Mouse (Mus musculus) lung, postnatal 0 days (tissue): Measurements from ENCODE around the gene Fhit. TPM values are rescaled to one million over a fixed set of nuclear protein-coding genes. Genes with fewer than 3 reads are reported as not detected.

ENCODE experiments used
- ATAC-seq: fragments of 200-750 bp; cut with Nextera tagmentation; 2 replicates; pipeline ENCODE4 v1.8.0; 2017; ENCODE audit warnings: moderate library complexity
- DNase-seq: peaks from one replicate; pipeline ENCODE4 v3.0.0-alpha.2; 2016; ENCODE audit warnings: low spot score
- H3K27ac ChIP-seq: fragments of 300-500 bp; sonication (generic); 2 replicates; pipeline ENCODE4 v1.5.1; 2014; ENCODE audit warnings: antibody characterized with exemption, mild to moderate bottlenecking, low read length, mixed read lengths
- H3K27me3 ChIP-seq: fragments of 300-500 bp; sonication (generic); replicated peaks from 2 replicates; pipeline ENCODE4 v1.6.1; 2014; ENCODE audit warnings: low read length, mixed read lengths; ENCODE audit not compliant: insufficient read depth
- H3K36me3 ChIP-seq: fragments of 300-500 bp; sonication (generic); 2 replicates; pipeline ENCODE4 v1.6.1; 2014; ENCODE audit warnings: low read length, mixed read lengths; ENCODE audit not compliant: insufficient read depth
- H3K4me1 ChIP-seq: fragments of 300-500 bp; sonication (generic); 2 replicates; pipeline ENCODE4 v1.6.1; 2014; ENCODE audit warnings: antibody characterized with exemption, low read depth, low read length, mixed read lengths; ENCODE audit not compliant: insufficient read depth
- H3K4me2 ChIP-seq: fragments of 300-500 bp; sonication (generic); replicated peaks from 2 replicates; pipeline ENCODE4 v1.6.1; 2014; ENCODE audit warnings: low read depth, mild to moderate bottlenecking, low read length, moderate library complexity, mixed read lengths
- H3K4me3 ChIP-seq: fragments of 300-500 bp; sonication (generic); 2 replicates; pipeline ENCODE4 v1.5.1; 2014; ENCODE audit warnings: low read depth, low read length
- H3K9ac ChIP-seq: fragments of 300-500 bp; sonication (generic); replicated peaks from 2 replicates; pipeline ENCODE4 v1.6.1; 2014; ENCODE audit warnings: low read depth, mild to moderate bottlenecking
- H3K9me3 ChIP-seq: fragments of 300-500 bp; sonication (generic); 2 replicates; pipeline ENCODE4 v1.6.1; 2016; ENCODE audit warnings: low read length, mixed read lengths
- CTCF ChIP-seq: IDR thresholded peaks from 2 replicates; pipeline ENCODE4 v1.5.1; 2016; ENCODE audit warnings: antibody characterized with exemption, mild to moderate bottlenecking
- EP300 ChIP-seq: IDR thresholded peaks from 2 replicates; pipeline ENCODE4 v1.6.1; 2016; ENCODE audit warnings: antibody characterized with exemption, mild to moderate bottlenecking, control low read depth
- WGBS: fragments of 180-500 bp; shearing (Covaris S2); extraction: QIAGEN DNeasy Blood & Tissue Kit; methylation state at CpG from one replicate; pipeline ENCODE4 v1.1.7; 2014; 5-methylcytosine and 5-hydroxymethylcytosine counted together
- polyA plus RNA-seq: library from polyadenylated mRNA; unstranded; fragments of >200 nt; fragmentation: Nextera tagmentation; extraction: Ambion mirVana; gene quantifications from 2 replicates; pipeline ENCODE4 v1.2.1, GENCODE M21; 2015

The Fhit gene
- polyA plus RNA-seq, 1 experiment from 2014 or later: 5.6 TPM

DNA sequence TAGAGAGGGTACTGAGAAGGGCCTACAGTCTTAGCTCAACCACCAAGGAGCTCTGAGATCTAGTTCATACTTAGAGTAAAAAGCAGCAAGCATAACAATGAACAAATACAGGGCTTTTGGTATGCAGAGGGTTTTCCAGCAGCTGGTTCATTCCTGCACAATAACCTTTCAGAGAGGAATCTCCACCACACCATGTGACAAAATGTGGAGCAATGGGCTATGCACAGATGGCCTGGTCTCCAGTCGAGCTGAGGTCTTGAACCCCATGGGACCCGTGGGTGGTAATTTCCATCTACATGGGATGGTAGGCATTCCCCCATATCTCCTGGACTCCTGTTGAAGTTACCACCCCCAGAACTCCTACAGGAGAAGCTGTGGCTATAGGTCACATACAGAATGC lies 423.8 kb downstream of the Fhit start:
- Histone ChIP-seq H3K9me3 (no peaks in the 10 kb centered on the region), H3K36me3 (no peaks in the 10 kb centered on the region), H3K9ac (no peak overlapping the region), H3K27ac (no peak overlapping the region), H3K4me2 (no peak overlapping the region), H3K27me3 (no peaks in the 10 kb centered on the region), H3K4me1 (no peaks in the 10 kb centered on the region), H3K4me3 (no peak overlapping the region)
- DNase-seq (no peak), ATAC-seq (no peak)
- WGBS: 71% methylated on average over 2 of the region's 2 CpGs
- TF ChIP-seq CTCF (no peak), EP300 (no peak)

DNA sequence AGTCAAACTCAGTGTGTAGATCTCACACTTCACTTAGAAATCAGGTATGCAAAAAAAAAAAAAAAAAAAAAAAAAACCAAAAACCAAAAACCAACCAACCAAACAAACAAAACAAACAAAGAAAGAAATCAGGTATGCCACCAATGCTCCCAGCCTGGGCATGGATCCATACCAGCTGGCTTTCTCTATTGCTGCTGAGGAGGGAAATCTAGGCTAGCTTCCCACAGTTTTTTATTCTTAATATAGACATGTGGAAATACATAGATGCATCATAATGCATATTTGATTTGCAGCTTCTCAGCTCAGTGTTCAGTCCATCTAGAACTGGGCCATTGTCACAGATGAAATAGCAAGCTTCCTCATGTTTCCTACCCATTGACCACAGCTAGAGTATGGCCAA lies 439.3 kb downstream of the Fhit start:
- no peak overlapping the region for H3K4me2 ChIP-seq
- ATAC-seq (no peak), DNase-seq (no peak)
- no peak overlapping the region for H3K9ac ChIP-seq
- H3K36me3 ChIP-seq: no peaks in the 10 kb centered on the region
- no peaks in the 10 kb centered on the region for H3K9me3 ChIP-seq
- H3K27ac ChIP-seq: no peak overlapping the region
- no peak overlapping the region for H3K4me3 ChIP-seq
- no peaks in the 10 kb centered on the region for H3K27me3 ChIP-seq
- TF ChIP-seq CTCF: no peak
- TF ChIP-seq EP300: no peak
- no peaks in the 10 kb centered on the region for H3K4me1 ChIP-seq

DNA sequence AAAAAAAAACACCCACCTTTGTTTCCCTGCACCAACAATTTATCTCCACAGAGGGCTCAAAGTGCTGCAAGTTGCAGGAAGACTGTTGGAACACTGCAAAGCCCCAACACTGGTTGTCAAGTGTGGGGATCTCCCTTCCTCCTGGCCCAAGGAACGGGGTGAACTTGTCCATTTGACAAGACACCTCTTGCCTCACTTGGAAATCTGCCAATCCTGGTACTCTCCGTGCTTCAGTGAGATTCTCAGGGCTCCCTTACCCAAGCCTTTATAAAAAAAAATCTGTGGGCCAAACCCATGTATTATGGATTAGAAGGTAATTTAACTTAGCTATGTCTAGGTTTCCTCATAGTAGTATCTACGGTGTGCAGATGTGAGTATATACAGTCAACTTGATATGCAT lies 448.9 kb downstream of the Fhit start:
- Histone ChIP-seq H3K4me3 (no peak overlapping the region), H3K27ac (no peak overlapping the region), H3K27me3 (no peaks in the 10 kb centered on the region), H3K9ac (no peak overlapping the region), H3K36me3 (no peaks in the 10 kb centered on the region), H3K4me1 (no peaks in the 10 kb centered on the region), H3K4me2 (no peak overlapping the region), H3K9me3 (no peaks in the 10 kb centered on the region)
- DNase-seq (no peak), ATAC-seq (no peak)
- 52% methylated on average over 3 of the region's 3 CpGs for WGBS
- TF ChIP-seq EP300: no peak
- TF ChIP-seq CTCF: no peak

DNA sequence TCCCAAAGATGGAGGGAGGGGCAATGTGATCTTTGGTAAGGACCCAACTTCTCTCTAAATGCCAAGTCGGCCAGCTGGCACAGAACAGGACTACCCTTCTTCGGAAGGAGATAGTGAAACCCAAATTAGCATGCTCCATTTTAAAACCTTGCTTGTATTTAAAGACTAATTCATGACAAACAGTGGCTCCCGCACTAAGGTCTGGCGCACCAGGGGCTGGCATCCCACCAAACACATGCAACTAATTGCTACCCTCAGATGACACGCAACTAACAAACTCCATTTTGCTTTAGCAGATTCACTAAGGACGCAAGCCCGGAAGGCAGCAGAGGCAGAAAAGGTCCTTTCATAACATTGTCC lies 449.3 kb downstream of the Fhit start:
- H3K9me3 ChIP-seq: no peaks in the 10 kb centered on the region
- no peaks in the 10 kb centered on the region for H3K27me3 ChIP-seq
- ATAC-seq (no peak), DNase-seq (no peak)
- 90% methylated on average over 7 of the region's 7 CpGs for WGBS
- no peak overlapping the region for H3K4me3 ChIP-seq
- H3K4me1 ChIP-seq: no peaks in the 10 kb centered on the region
- no peak overlapping the region for H3K9ac ChIP-seq
- no peak overlapping the region for H3K27ac ChIP-seq
- H3K4me2 ChIP-seq: no peak overlapping the region
- no peaks in the 10 kb centered on the region for H3K36me3 ChIP-seq
- TF ChIP-seq EP300 (no peak), CTCF (no peak)

DNA sequence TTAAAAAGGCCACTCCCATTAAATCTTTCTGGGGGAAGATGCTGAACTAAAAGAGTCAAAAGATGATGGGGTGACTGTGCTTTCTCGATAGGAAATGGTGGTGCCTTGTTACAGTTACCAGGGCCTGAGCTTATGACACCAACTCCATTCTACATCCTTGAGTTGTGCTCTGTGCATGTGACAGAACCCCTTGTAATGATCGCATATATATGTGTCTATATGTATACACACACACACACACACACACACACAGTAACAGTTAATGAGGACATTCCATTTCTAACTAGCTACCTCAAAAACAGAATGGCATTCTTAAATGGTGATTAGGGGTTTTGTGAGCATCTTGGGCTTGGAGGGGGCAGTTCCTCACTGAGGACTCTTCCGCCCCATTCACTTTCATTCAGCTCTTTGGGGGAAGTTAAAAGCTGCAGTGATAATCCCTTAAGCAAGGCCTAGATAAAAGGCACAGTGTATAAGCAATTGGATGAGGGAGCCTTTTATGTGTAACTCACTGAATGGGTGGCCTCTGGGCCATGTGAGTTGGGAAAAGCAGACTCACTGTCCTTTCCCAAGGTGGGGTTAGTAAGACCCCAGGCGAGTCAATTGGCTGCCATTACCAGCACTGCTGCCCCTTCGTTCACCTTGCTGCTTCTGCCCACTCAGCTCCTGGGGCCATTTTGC lies 449.9 kb downstream of the Fhit start:
- no peak for TF ChIP-seq EP300
- TF ChIP-seq CTCF: no peak
- WGBS: 85% methylated on average over 5 of the region's 5 CpGs
- no peak for ATAC-seq

DNA sequence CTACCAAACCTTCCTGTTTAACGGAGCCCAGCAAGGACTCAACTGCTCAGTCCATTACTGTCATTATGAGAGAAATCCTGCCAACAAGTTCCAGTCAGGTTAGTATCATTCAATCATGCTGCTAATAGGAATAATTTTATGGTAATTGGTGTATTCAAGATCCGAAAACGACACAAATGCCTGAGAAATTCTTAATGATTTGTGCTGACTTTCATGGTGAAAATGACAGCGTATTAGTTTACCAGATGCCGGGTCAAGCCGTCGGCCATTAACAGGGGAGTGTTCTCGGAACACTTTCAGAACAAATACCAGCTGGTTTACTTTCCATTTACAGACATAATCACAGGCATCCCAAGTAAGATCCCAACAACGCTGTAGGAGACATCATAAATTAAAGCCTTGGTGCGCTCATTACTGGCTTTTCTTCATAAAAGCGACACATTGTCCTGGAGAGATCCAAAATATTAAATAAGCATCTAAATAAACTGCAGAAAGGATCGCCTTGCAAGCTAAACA lies 451.0 kb downstream of the Fhit start:
- DNase-seq (no peak), ATAC-seq (no peak)
- H3K36me3 ChIP-seq: no peaks in the 10 kb centered on the region
- H3K9me3 ChIP-seq: no peaks in the 10 kb centered on the region
- no peak overlapping the region for H3K27ac ChIP-seq
- H3K4me1 ChIP-seq: no peaks in the 10 kb centered on the region
- no peak overlapping the region for H3K9ac ChIP-seq
- no peak overlapping the region for H3K4me3 ChIP-seq
- no peaks in the 10 kb centered on the region for H3K27me3 ChIP-seq
- WGBS: 83% methylated on average over 12 of the region's 12 CpGs
- TF ChIP-seq CTCF (no peak), EP300 (no peak)
- no peak overlapping the region for H3K4me2 ChIP-seq

More for the DNA sequence above, 449.9 kb downstream of the Fhit start:
- Histone ChIP-seq H3K36me3 (no peaks in the 10 kb centered on the region), H3K4me3 (no peak overlapping the region), H3K27me3 (no peaks in the 10 kb centered on the region), H3K9ac (no peak overlapping the region), H3K27ac (no peak overlapping the region), H3K4me2 (no peak overlapping the region), H3K4me1 (no peaks in the 10 kb centered on the region), H3K9me3 (no peaks in the 10 kb centered on the region)
- DNase-seq: no peak

DNA sequence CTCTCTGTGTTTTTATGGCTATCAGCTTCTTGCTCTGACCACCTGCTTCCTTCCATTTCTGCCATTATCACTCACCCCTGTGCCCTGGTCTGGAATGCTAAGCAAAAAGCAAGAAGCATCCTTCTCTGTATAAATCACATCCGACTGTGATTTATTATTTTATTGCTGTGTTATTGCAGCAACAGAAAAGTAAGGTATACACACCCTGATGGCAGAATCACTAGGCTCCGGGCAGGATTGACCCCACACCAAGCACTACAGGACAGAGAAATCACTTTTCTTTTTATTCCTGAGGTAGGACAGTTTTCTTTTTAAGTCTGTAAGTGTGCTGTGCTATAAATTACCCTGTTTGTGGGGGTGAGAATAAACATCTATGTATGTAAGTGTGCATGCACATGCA lies 460.1 kb downstream of the Fhit start:
- no peak for ATAC-seq
- Histone ChIP-seq H3K9me3 (no peaks in the 10 kb centered on the region), H3K27ac (no peak overlapping the region), H3K27me3 (no peaks in the 10 kb centered on the region), H3K4me3 (no peak overlapping the region), H3K36me3 (no peaks in the 10 kb centered on the region), H3K4me2 (no peak overlapping the region), H3K4me1 (no peaks in the 10 kb centered on the region), H3K9ac (no peak overlapping the region)
- WGBS: 37% methylated on average over 2 of the region's 2 CpGs
- no peak for DNase-seq
- TF ChIP-seq EP300 (no peak), CTCF (no peak)
